Mouse (Mus musculus) gastrocnemius, postnatal 10 days (tissue): ENCODE results near the gene Ankrd39. TPM values are rescaled to one million over a fixed set of nuclear protein-coding genes. Genes with fewer than 3 reads are reported as not detected.

Experiments
- microRNA-seq, 2 experiments: library from miRNA; unstranded; fragments of <30 nt; microRNA quantifications; one replicate each; pipeline ENCODE4 v1.2.0; 2021
- total RNA-seq, 2 experiments: library from RNA; stranded (reverse); gene quantifications; 2 replicates each; pipeline ENCODE4 v1.2.3; 2021

Ankrd39 gene
- total RNA-seq, 2 experiments from 2014 or later: 10.9 to 11.4 TPM

Small RNAs within 50 kb of the gene (microRNA-seq; reads per million reads assigned to microRNA genes)
- gene Gm47280: 0 reads per million in 2 experiments

Other genes starting within 250 kb of the Ankrd39 start
- 10 to 100 TPM; 15.5 to 16.4 TPM for gene Arid5a, start 239.7 kb downstream of the Ankrd39 start, total RNA-seq
- 10 to 100 TPM; 28.4 to 36.9 TPM for gene Kansl3, start 178.3 kb downstream of the Ankrd39 start, total RNA-seq
- not detected for gene Fer1l5, start 175.2 kb downstream of the Ankrd39 start, total RNA-seq
- 10 to 100 TPM; 17.7 to 20.3 TPM for gene Lman2l, start 102.2 kb downstream of the Ankrd39 start, total RNA-seq
- 1 to 10 TPM; 4.3 to 5.7 TPM for gene Cnnm4, start 75.8 kb downstream of the Ankrd39 start, total RNA-seq
- 10 to 100 TPM; 14.5 to 18.2 TPM for gene Cnnm3, start 35.6 kb downstream of the Ankrd39 start, total RNA-seq
- 100 to 1,000 TPM; 419 to 469 TPM for gene Ankrd23, start 10.6 kb downstream of the Ankrd39 start, total RNA-seq
- gene Gm42417, start 8.0 kb downstream of the Ankrd39 start, total RNA-seq: 100 to 1,000 TPM; 193 to 229 TPM
- 10 to 100 TPM; 16.3 to 22.4 TPM for gene Sema4c, start 10.9 kb upstream of the Ankrd39 start, total RNA-seq
- gene Fam178b, start 135.7 kb upstream of the Ankrd39 start, total RNA-seq: 1 to 10 TPM; 3.0 to 3.1 TPM
- 1,000 to 10,000 TPM; 1,243 to 1,338 TPM for gene Cox5b, start 144.0 kb upstream of the Ankrd39 start, total RNA-seq
- not detected for gene 4933424G06Rik, start 162.7 kb upstream of the Ankrd39 start, total RNA-seq
- 100 to 1,000 TPM; 134 to 146 TPM for gene Actr1b, start 167.0 kb upstream of the Ankrd39 start, total RNA-seq
- under 1 TPM; 0.34 to 0.38 TPM for gene Zap70, start 214.4 kb upstream of the Ankrd39 start, total RNA-seq